Mouse (Mus musculus): ENCODE measurements around the gene Gm20917.
"Not testable (repeated sequence)": the region's sequence is repeated elsewhere in the genome, so short reads cannot be mapped to it uniquely, and the experiment has no call there.

Gm20917 gene

GRCm38 (mm10) chrY:79151022-79151421 is at the start of gene Gm20917:
TSS of gene Gm20917 (minus strand) at chrY:79151122.
- not testable (repeated sequence) for DNase-seq
